Mouse (Mus musculus): ENCODE data around the gene Nrxn2. TPM values are rescaled to one million over a fixed set of nuclear protein-coding genes. Genes with fewer than 3 reads are reported as not detected.

The Nrxn2 gene
- polyA plus RNA-seq, 1 experiment from 2014 or later: 14.5 TPM

DNA sequence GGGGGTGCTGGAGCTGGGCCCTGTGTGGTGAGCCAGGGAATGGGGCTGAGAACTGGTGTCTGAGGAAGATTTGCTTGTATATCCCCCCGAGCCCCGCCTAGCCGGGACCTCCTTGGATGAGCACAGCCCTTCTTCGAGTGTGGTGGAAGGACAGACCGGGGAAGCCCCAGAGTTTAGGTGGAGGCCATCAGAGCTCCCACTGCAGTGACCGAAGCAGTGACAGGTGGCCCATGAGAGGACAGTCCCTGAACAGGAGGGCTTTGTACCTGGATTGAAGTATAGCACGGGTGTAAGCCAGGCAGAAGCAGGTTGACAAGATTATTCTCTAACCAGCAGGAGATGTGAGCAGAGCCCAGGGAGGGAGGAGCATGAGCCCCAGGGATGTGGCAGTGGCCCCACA lies 31.3 kb downstream of the Nrxn2 start:
- H3K4me1 ChIP-seq (ENCODE audit: control insufficient read depth, insufficient read depth, low read length): peaks cover 25% of the 10 kb centered on the region
- ATAC-seq (ENCODE audit: insufficient read depth, low FRiP score, low TSS enrichment): no peak

DNA sequence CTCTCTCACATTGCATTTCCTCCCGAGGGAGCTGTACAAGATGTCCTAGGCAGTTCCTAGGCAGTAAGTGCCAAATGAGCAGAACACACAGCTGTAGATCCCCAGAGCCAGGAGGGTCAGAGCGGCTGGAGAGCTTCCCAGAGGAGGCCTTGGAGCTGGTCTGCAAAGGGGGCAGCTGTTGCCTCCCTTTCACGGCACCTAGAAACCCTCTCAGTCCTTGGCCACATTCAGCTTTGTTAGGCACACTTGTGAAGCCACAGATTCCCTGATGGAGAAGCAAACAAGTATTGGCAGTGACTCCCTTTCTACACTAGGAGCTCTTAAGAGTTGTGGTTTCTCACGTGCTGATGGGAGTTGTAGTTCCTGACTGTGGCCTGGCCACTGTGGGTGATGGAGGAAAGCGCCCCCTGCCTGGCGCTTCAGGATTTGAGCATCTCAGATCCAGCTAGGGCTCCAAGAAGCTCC lies 33.5 kb downstream of the Nrxn2 start:
- H3K4me3 ChIP-seq (ENCODE audit: low read depth, low read length): no peak overlapping the region
- peaks cover 10% of the 10 kb centered on the region for H3K4me1 ChIP-seq (ENCODE audit: control insufficient read depth, insufficient read depth, low read length)
- no peak overlapping the region for H3K27ac ChIP-seq (ENCODE audit: low read depth, low read length)
- DNase-seq (ENCODE audit: low spot score) (peak; percentile 83), ATAC-seq (ENCODE audit: insufficient read depth, low FRiP score, low TSS enrichment) (peak; percentile 79)
- no peaks in the 10 kb centered on the region for H3K9me3 ChIP-seq (ENCODE audit: control insufficient read depth, low read length)
- H3K4me2 ChIP-seq (ENCODE audit: low read depth): no peak overlapping the region
- no peak overlapping the region for H3K9ac ChIP-seq (ENCODE audit: low read length)
- 26% methylated on average over 6 of the region's 6 CpGs for WGBS
- no peaks in the 10 kb centered on the region for H3K27me3 ChIP-seq (ENCODE audit: control insufficient read depth, insufficient read depth, low read length)
- H3K36me3 ChIP-seq (ENCODE audit: control insufficient read depth, insufficient read depth, low read length): no peaks in the 10 kb centered on the region

More for the DNA sequence above, 31.3 kb downstream of the Nrxn2 start:
- Histone ChIP-seq H3K27me3 (ENCODE audit: control insufficient read depth, insufficient read depth, low read length) (no peaks in the 10 kb centered on the region), H3K4me2 (ENCODE audit: low read depth) (no peak overlapping the region), H3K9me3 (ENCODE audit: control insufficient read depth, low read length) (no peaks in the 10 kb centered on the region), H3K9ac (ENCODE audit: low read length) (no peak overlapping the region), H3K27ac (ENCODE audit: low read depth, low read length) (no peak overlapping the region), H3K36me3 (ENCODE audit: control insufficient read depth, insufficient read depth, low read length) (no peaks in the 10 kb centered on the region), H3K4me3 (ENCODE audit: low read depth, low read length) (no peak overlapping the region)
- no peak for DNase-seq (ENCODE audit: low spot score)
- 79% methylated on average over 7 of the region's 7 CpGs for WGBS

DNA sequence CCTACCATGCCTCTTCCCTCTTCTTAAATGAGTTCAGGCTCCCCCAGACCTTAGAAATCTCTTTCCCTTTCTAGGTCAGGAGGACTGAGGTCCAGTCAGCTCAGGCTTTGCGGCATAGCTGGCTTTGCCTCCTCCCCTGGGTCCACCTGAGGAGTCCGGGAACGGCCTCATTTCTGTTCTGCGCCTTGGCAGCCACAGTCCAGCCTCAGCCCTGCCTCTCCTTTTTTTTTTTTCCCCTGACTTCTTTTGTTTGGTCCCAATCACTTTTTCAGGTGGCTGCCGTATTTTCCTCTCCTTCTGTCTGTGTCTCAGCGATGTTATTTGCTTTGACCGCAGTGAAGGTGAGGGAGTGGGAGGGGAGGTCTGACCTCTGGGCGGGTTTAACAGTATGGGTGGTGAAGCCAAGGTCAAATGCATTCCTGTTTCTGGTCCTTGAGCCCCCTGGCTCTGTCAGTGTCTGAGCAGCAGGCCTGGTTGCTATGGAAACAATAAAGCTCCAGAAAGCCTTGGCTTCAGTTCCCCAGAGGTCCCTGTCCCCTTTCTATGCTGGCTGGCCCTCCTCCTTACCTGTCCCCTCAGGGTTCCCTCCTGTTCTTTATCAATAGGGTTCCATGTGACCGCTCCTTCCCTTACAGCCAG lies 34.3 kb downstream of the Nrxn2 start:
- WGBS: 49% methylated on average over 9 of the region's 9 CpGs
- Histone ChIP-seq H3K4me1 (ENCODE audit: control insufficient read depth, insufficient read depth, low read length) (peaks cover 10% of the 10 kb centered on the region), H3K4me2 (ENCODE audit: low read depth) (no peak overlapping the region), H3K36me3 (ENCODE audit: control insufficient read depth, insufficient read depth, low read length) (no peaks in the 10 kb centered on the region), H3K9me3 (ENCODE audit: control insufficient read depth, low read length) (no peaks in the 10 kb centered on the region), H3K27ac (ENCODE audit: low read depth, low read length) (no peak overlapping the region), H3K9ac (ENCODE audit: low read length) (no peak overlapping the region), H3K27me3 (ENCODE audit: control insufficient read depth, insufficient read depth, low read length) (no peaks in the 10 kb centered on the region), H3K4me3 (ENCODE audit: low read depth, low read length) (no peak overlapping the region)
- no peak for ATAC-seq (ENCODE audit: insufficient read depth, low FRiP score, low TSS enrichment)
- no peak for DNase-seq (ENCODE audit: low spot score)

DNA sequence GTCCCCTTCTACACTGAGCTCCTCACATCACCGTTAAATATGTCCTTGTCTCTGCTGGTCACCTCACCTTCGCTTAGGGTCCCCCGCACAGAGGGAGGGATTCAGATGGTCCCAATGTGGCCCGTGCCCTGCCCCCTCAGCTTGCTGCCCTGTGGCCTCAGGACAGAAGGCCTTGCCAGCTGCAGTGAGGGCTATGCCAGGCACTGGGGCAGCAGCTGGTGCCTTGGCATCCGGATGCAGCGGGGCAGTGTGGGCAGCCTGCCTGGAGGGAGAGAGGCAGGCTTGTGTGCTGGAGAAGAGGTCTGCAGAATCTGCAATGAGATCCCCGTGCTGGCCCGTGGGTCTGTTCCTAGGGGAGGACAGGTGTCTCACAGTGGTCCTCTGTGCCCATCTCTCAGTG lies 34.8 kb downstream of the Nrxn2 start:
- no peak for ATAC-seq (ENCODE audit: insufficient read depth, low FRiP score, low TSS enrichment)
- H3K27ac ChIP-seq (ENCODE audit: low read depth, low read length): no peak overlapping the region

DNA sequence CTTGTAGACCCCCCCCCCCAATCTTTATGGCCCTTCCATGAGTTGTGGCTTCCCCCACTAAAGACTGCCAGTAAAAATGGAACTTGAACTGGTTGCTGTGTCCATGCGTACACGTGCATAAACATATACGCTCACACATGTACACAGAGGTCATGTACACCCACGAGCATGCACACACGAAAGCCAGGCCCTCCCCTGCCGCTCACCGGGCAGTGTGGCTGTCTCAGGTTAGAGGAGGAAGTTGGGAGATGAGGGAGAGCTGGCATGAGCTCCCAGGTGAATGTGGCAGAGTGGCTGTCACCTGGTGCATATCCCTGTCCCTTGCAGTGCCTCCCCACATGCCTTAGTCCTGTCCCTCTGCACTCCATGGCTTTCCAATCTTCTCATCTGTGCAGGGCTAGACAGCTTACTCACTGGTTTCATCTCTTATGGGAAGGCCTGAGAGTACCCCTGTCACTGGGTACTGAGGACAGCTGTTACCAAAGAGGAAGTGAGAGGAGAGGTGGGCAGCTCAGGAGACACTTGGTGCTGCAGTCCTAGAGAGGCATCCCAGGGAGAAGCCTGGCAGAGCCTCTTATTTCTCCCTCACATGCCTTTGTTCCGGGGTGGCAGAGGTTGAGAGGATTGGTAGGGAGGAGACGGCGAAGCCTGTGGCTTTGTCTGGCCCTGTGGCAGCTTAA lies 35.6 kb downstream of the Nrxn2 start:
- H3K9ac ChIP-seq (ENCODE audit: low read length): no peak overlapping the region
- H3K9me3 ChIP-seq (ENCODE audit: control insufficient read depth, low read length): no peaks in the 10 kb centered on the region
- DNase-seq (ENCODE audit: low spot score): no peak

More for the DNA sequence above, 34.8 kb downstream of the Nrxn2 start:
- Histone ChIP-seq H3K9ac (ENCODE audit: low read length) (no peak overlapping the region), H3K4me2 (ENCODE audit: low read depth) (no peak overlapping the region), H3K4me1 (ENCODE audit: control insufficient read depth, insufficient read depth, low read length) (peaks cover 10% of the 10 kb centered on the region), H3K4me3 (ENCODE audit: low read depth, low read length) (no peak overlapping the region), H3K9me3 (ENCODE audit: control insufficient read depth, low read length) (no peaks in the 10 kb centered on the region), H3K36me3 (ENCODE audit: control insufficient read depth, insufficient read depth, low read length) (no peaks in the 10 kb centered on the region), H3K27me3 (ENCODE audit: control insufficient read depth, insufficient read depth, low read length) (no peaks in the 10 kb centered on the region)
- DNase-seq (ENCODE audit: low spot score): no peak
- WGBS: 87% methylated on average over 8 of the region's 8 CpGs

DNA sequence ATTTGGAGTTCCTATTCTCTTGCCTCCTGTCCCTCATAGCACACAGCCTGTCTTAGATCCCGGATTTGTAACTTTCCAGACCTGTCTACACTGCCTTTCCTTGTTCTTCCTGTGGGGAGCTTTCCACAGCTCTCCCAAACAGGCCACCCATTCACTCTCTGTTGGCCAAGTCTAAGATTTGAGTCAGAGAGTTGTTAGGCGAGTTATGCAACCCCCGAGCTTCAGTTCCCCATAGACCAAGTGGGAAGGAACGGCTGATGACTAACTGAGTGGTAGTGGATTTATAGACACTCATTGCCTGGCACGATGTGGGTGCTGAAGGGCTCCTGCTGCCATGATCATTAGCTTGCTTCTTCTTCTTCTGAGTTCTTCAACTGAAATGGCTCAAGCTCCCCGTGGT lies 41.0 kb downstream of the Nrxn2 start:
- no peak overlapping the region for H3K9ac ChIP-seq (ENCODE audit: low read length)
- no peak overlapping the region for H3K4me2 ChIP-seq (ENCODE audit: low read depth)
- DNase-seq (ENCODE audit: low spot score) (no peak), ATAC-seq (ENCODE audit: insufficient read depth, low FRiP score, low TSS enrichment) (no peak)
- no peak overlapping the region for H3K27ac ChIP-seq (ENCODE audit: low read depth, low read length)
- 88% methylated on average over 6 of the region's 6 CpGs for WGBS
- H3K4me1 ChIP-seq (ENCODE audit: control insufficient read depth, insufficient read depth, low read length): no peaks in the 10 kb centered on the region; the same call in 1 of the 2 replicates
- H3K4me3 ChIP-seq (ENCODE audit: low read depth, low read length): no peak overlapping the region
- H3K27me3 ChIP-seq (ENCODE audit: control insufficient read depth, insufficient read depth, low read length): no peaks in the 10 kb centered on the region
- H3K36me3 ChIP-seq (ENCODE audit: control insufficient read depth, insufficient read depth, low read length): no peaks in the 10 kb centered on the region
- no peaks in the 10 kb centered on the region for H3K9me3 ChIP-seq (ENCODE audit: control insufficient read depth, low read length)

More for the DNA sequence above, 35.6 kb downstream of the Nrxn2 start:
- no peak overlapping the region for H3K4me2 ChIP-seq (ENCODE audit: low read depth)
- no peak overlapping the region for H3K4me3 ChIP-seq (ENCODE audit: low read depth, low read length)
- H3K27ac ChIP-seq (ENCODE audit: low read depth, low read length): no peak overlapping the region
- no peaks in the 10 kb centered on the region for H3K27me3 ChIP-seq (ENCODE audit: control insufficient read depth, insufficient read depth, low read length)
- no peaks in the 10 kb centered on the region for H3K36me3 ChIP-seq (ENCODE audit: control insufficient read depth, insufficient read depth, low read length)
- H3K4me1 ChIP-seq (ENCODE audit: control insufficient read depth, insufficient read depth, low read length): peaks cover 10% of the 10 kb centered on the region
- no peak for ATAC-seq (ENCODE audit: insufficient read depth, low FRiP score, low TSS enrichment)
- 81% methylated on average over 10 of the region's 10 CpGs for WGBS

DNA sequence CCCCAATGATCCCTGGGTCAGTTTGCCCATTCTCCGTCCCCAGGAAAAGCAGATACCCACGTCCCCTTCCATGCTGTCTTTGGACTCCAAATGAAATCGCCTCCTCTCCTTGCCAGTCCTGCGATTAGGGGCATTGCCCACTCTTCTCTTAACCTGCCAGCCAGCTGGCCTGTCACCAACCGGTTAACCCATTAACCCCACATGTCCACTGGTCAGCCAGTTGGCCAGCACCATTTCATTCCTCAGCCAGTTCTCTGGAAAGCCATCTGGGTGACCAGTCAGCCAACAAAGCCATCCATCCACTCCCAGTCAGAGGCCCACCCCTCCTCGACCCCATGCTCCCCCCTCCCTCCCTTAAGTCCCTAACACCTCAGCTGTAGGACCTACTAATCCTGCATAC lies 44.3 kb downstream of the Nrxn2 start:
- H3K27me3 ChIP-seq (ENCODE audit: control insufficient read depth, insufficient read depth, low read length): no peaks in the 10 kb centered on the region
- DNase-seq (ENCODE audit: low spot score) (no peak), ATAC-seq (ENCODE audit: insufficient read depth, low FRiP score, low TSS enrichment) (no peak)
- no peaks in the 10 kb centered on the region for H3K36me3 ChIP-seq (ENCODE audit: control insufficient read depth, insufficient read depth, low read length)
- 48% methylated on average over 6 of the region's 6 CpGs for WGBS
- H3K4me1 ChIP-seq (ENCODE audit: control insufficient read depth, insufficient read depth, low read length): peaks cover 6% of the 10 kb centered on the region
- no peak overlapping the region for H3K27ac ChIP-seq (ENCODE audit: low read depth, low read length)
- H3K9ac ChIP-seq (ENCODE audit: low read length): no peak overlapping the region
- no peak overlapping the region for H3K4me3 ChIP-seq (ENCODE audit: low read depth, low read length)
- no peaks in the 10 kb centered on the region for H3K9me3 ChIP-seq (ENCODE audit: control insufficient read depth, low read length)
- H3K4me2 ChIP-seq (ENCODE audit: low read depth): no peak overlapping the region

DNA sequence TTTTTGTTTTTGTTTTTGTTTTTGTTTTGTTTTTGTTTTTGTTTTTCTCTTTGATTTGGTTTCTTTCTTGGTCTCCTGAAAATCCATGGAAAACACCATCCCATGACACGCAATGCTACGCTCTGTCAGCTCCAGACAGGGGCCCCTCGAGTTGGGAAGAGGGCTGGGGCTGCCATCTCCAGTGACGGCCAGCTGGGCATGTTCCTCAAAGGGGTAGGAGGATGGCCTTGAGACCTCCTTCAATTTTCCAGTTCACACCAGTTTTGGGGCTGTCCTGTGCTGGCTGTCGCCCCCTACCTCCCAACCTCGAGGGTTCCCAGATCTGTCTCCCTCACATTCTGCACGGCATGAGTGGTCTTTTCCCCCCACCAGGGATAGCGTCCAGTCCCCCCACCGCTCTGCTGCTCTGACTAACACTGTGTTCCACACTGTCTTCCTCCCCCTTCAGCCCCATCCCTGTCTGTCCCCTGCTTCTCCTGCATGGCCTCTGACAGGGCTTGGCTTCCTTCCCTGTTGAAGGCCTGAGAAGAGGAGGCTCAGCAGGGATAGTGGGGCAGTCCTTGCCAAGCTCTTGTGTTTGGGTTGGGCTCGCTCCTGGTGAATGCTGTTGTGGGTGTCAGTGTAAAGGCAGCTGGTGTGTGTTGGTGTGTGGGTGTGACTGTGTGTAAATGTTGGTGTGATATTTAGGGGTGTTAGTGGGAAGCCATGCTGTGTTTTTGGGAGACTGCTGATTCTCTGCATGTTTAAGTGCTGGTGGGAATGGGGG lies 46.0 kb downstream of the Nrxn2 start:
- WGBS: 53% methylated on average over 10 of the region's 10 CpGs
- H3K36me3 ChIP-seq (ENCODE audit: control insufficient read depth, insufficient read depth, low read length): no peaks in the 10 kb centered on the region
- no peaks in the 10 kb centered on the region for H3K9me3 ChIP-seq (ENCODE audit: control insufficient read depth, low read length)
- H3K27me3 ChIP-seq (ENCODE audit: control insufficient read depth, insufficient read depth, low read length): no peaks in the 10 kb centered on the region
- peak overlapping the region; percentile 9; the same call in 1 of the 2 replicates for H3K27ac ChIP-seq (ENCODE audit: low read depth, low read length)
- no peak overlapping the region for H3K4me2 ChIP-seq (ENCODE audit: low read depth)
- no peak overlapping the region for H3K9ac ChIP-seq (ENCODE audit: low read length)
- DNase-seq (ENCODE audit: low spot score) (no peak), ATAC-seq (ENCODE audit: insufficient read depth, low FRiP score, low TSS enrichment) (no peak)
- H3K4me1 ChIP-seq (ENCODE audit: control insufficient read depth, insufficient read depth, low read length): peaks cover 6% of the 10 kb centered on the region
- H3K4me3 ChIP-seq (ENCODE audit: low read depth, low read length): no peak overlapping the region

Data from neural tube, embryonic 11.5 days (tissue).